Mouse (Mus musculus): ENCODE results near the gene Hoxc11. TPM values are rescaled to one million over a fixed set of nuclear protein-coding genes. Genes with fewer than 3 reads are reported as not detected.

Hoxc11 gene
- total and polyA plus RNA-seq, 3 experiments: not detected

DNA sequence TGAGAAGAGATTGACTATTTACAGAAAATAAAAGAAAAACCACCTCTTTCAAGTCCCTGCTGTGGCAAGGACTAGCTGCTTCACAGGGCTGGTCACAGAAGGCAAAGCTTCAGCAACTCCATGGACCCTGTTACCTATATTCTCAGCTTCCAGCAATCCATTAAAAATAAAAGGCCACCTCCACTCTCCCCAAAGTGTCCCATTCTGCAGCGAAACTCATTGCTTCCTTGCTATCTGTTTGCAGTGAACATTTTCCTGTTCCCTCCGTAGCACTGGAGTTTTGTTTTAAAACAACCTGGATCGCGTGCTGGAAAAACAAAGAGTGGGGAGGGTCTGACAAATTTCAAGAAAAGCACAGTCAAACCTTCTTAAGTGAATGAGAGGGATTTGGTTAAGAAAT lies 44.7 kb upstream of the Hoxc11 start:
- no peaks in the 10 kb centered on the region for H3K79me2 ChIP-seq (replicated peaks; ENCODE audit: control insufficient read depth, extremely low read depth, insufficient read depth, poor library complexity, severe bottlenecking)
- no peaks in the 10 kb centered on the region for H3K36me3 ChIP-seq (replicated peaks in 1 of 2; ENCODE audit: control insufficient read depth in 1 of 2, insufficient read depth in 1 of 2, low read length in 1 of 2)
- H3K27me3 ChIP-seq (replicated peaks): peaks cover 96% of the 10 kb centered on the region
- no peaks in the 10 kb centered on the region for H3K9me3 ChIP-seq (replicated peaks; ENCODE audit: low read length)
- H3K27ac ChIP-seq (ENCODE audit: insufficient read depth, low read depth): no peak overlapping the region
- dilution Hi-C loops (cut with MboI; ENCODE audit: extremely low pct_ligation_motif_present, extremely low pct_unique_long_range_greater_than_20kb, low sequenced_read_pairs): no loop called here
- no peak overlapping the region for H3K4me3 ChIP-seq (replicated peaks in 1 of 3; ENCODE audit: low read depth in 2 of 3, low read length in 2 of 3, poor library complexity in 1 of 3)
- no peaks in the 10 kb centered on the region for H3K4me1 ChIP-seq (ENCODE audit: control insufficient read depth in 1 of 2, insufficient read depth in 2 of 2)
- in situ Hi-C loops (cut with MboI; ENCODE audit: low pct_ligation_motif_present, low pct_unique_long_range_greater_than_20kb, low sequenced_read_pairs): no loop called here
- DNase-seq (ENCODE audit: extremely low read depth): no peak
- no peak for TF ChIP-seq JUN (IDR thresholded peaks at IDR 0.05; ENCODE audit: insufficient read depth, low read depth, low read length)
- no peak for TF ChIP-seq KAT2A (IDR thresholded peaks at IDR 0.05; ENCODE audit: insufficient replicate concordance, low read length)
- TF ChIP-seq TBP (conservative IDR thresholded peaks at IDR 0.05; ENCODE audit: low read depth, low read length): no peak
- TF ChIP-seq POLR2A (IDR thresholded peaks at IDR 0.05; ENCODE audit: low read depth, low read length): no peak
- no peak for TF ChIP-seq PAX5 (IDR thresholded peaks at IDR 0.05; ENCODE audit: low read length)
- TF ChIP-seq MAZ (IDR thresholded peaks at IDR 0.05; ENCODE audit: low read depth, low read length): no peak
- no peak for TF ChIP-seq ZNF384 (IDR thresholded peaks at IDR 0.05; ENCODE audit: low read depth, low read length)
- no peak for TF ChIP-seq TCF12 (IDR thresholded peaks at IDR 0.05; ENCODE audit: low read depth, low read length)
- TF ChIP-seq CHD1 (IDR thresholded peaks at IDR 0.05; ENCODE audit: low read depth, low read length): no peak
- no peak for TF ChIP-seq RCOR1 (conservative IDR thresholded peaks at IDR 0.05; ENCODE audit: low read depth, low read length)
- no peak for TF ChIP-seq SMC3 (IDR thresholded peaks at IDR 0.05; ENCODE audit: low read depth, low read length)
- TF ChIP-seq BHLHE40 (IDR thresholded peaks at IDR 0.05; ENCODE audit: low read depth, low read length): no peak
- no peak for TF ChIP-seq HCFC1 (IDR thresholded peaks at IDR 0.05; ENCODE audit: low read depth, low read length)
- no peak for TF ChIP-seq SIN3A (IDR thresholded peaks at IDR 0.05; ENCODE audit: low read length)
- H3K9ac ChIP-seq (ENCODE audit: insufficient read depth, low read depth): no peak overlapping the region
- no peak overlapping the region for H3K4me2 ChIP-seq (ENCODE audit: insufficient read depth, low read depth, poor library complexity, severe bottlenecking)

DNA sequence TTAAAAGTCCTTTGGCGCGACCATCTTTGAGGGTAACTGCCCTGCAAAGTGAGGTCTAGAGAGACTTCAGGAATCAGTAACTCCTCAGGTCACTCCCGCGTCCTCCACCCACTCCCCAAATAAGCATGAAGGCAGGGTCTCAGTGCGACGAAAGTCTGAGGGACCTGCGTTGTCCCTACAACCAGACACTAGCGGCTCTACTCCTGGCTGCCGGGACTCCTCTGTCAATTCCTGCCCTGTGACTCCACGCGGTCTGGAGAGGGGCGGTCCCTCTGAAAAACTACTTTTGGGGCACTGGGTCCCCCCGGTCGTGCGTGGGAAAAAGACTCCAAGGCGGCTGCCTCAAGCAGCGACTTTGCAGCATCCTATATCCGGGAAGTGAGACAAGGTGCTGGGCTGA lies 44.2 kb upstream of the Hoxc11 start:
- Histone ChIP-seq H3K79me2 (replicated peaks; ENCODE audit: control insufficient read depth, extremely low read depth, insufficient read depth, poor library complexity, severe bottlenecking) (no peaks in the 10 kb centered on the region), H3K9me3 (replicated peaks; ENCODE audit: low read length) (no peaks in the 10 kb centered on the region), H3K4me3 (replicated peaks in 1 of 3; ENCODE audit: low read depth in 2 of 3, low read length in 2 of 3, poor library complexity in 1 of 3) (no peak overlapping the region), H3K36me3 (replicated peaks in 1 of 2; ENCODE audit: control insufficient read depth in 1 of 2, insufficient read depth in 1 of 2, low read length in 1 of 2) (no peaks in the 10 kb centered on the region), H3K4me2 (ENCODE audit: insufficient read depth, low read depth, poor library complexity, severe bottlenecking) (no peak overlapping the region), H3K27me3 (replicated peaks) (peaks cover 96% of the 10 kb centered on the region), H3K4me1 (ENCODE audit: control insufficient read depth in 1 of 2, insufficient read depth in 2 of 2) (no peaks in the 10 kb centered on the region), H3K9ac (ENCODE audit: insufficient read depth, low read depth) (no peak overlapping the region), H3K27ac (ENCODE audit: insufficient read depth, low read depth) (no peak overlapping the region)
- dilution Hi-C loops (cut with MboI; ENCODE audit: extremely low pct_ligation_motif_present, extremely low pct_unique_long_range_greater_than_20kb, low sequenced_read_pairs) (no loop called here), in situ Hi-C loops (cut with MboI; ENCODE audit: low pct_ligation_motif_present, low pct_unique_long_range_greater_than_20kb, low sequenced_read_pairs) (no loop called here)
- no peak for DNase-seq (ENCODE audit: extremely low read depth)
- no peak for TF ChIP-seq USF1 (IDR thresholded peaks at IDR 0.05; ENCODE audit: low read depth, low read length)
- TF ChIP-seq MAFK (IDR thresholded peaks at IDR 0.05; ENCODE audit: insufficient replicate concordance, low read length): no peak
